Mouse (Mus musculus) CH12.LX (cell line): ENCODE data around the gene Rab11fip3. TPM values are rescaled to one million over a fixed set of nuclear protein-coding genes. Genes with fewer than 3 reads are reported as not detected.

Source experiments
- DNase-seq: peaks from one replicate; pipeline ENCODE4 v3.0.0-alpha.2; 2013; ENCODE audit errors: extremely low read depth
- H3K27ac ChIP-seq: 2 replicates; pipeline ENCODE4 v1.5.1; 2012; ENCODE audit warnings: low read depth, mild to moderate bottlenecking, control low read depth, moderate library complexity; ENCODE audit not compliant: insufficient read depth
- H3K27me3 ChIP-seq: replicated peaks from 2 replicates; pipeline ENCODE3; 2012; ENCODE audit warnings: inconsistent platforms
- H3K36me3 ChIP-seq, 2 experiments: replicated peaks in 1 of 2; 2 replicates each; pipeline versions ENCODE3 to v1.6.1; 2012; ENCODE audit warnings: inconsistent platforms in 1 of 2, low read length in 1 of 2, mild to moderate bottlenecking in 1 of 2, mixed read lengths in 1 of 2, moderate library complexity in 1 of 2; ENCODE audit not compliant: control insufficient read depth in 1 of 2, insufficient read depth in 1 of 2
- H3K4me1 ChIP-seq, 2 experiments: 2 replicates each; pipeline ENCODE4 v1.6.1; 2012; ENCODE audit warnings: inconsistent platforms in 1 of 2, moderate library complexity in 1 of 2; ENCODE audit not compliant: insufficient read depth in 2 of 2, control insufficient read depth in 1 of 2
- H3K4me2 ChIP-seq: 2 replicates; pipeline ENCODE4 v1.6.1; 2012; ENCODE audit warnings: low read depth, mild to moderate bottlenecking, control low read depth; ENCODE audit not compliant: poor library complexity, insufficient read depth, severe bottlenecking
- H3K4me3 ChIP-seq, 3 experiments: fragments of 150-350 bp in 1 of 3; sonication (generic) in 1 of 3; replicated peaks in 1 of 3; 2 replicates each; pipeline versions ENCODE3 to v1.5.1; 2011 to 2012; ENCODE audit warnings: low read depth in 2 of 3, low read length in 2 of 3, mild to moderate bottlenecking in 2 of 3, moderate library complexity in 2 of 3, control low read depth in 1 of 3, improper control_type of control experiment in 1 of 3, inconsistent platforms in 1 of 3, mixed read lengths in 1 of 3; ENCODE audit not compliant: poor library complexity in 1 of 3
- H3K79me2 ChIP-seq: replicated peaks from 2 replicates; pipeline ENCODE4 v1.6.1; 2012; ENCODE audit warnings: mild to moderate bottlenecking, moderate library complexity; ENCODE audit not compliant: control insufficient read depth, poor library complexity, insufficient read depth, severe bottlenecking; ENCODE audit errors: extremely low read depth
- H3K9ac ChIP-seq: 2 replicates; pipeline ENCODE4 v1.6.1; 2012; ENCODE audit warnings: low read depth, mild to moderate bottlenecking, control low read depth, moderate library complexity; ENCODE audit not compliant: insufficient read depth
- H3K9me3 ChIP-seq: replicated peaks from 2 replicates; pipeline ENCODE3; 2012; ENCODE audit warnings: low read length, inconsistent platforms, mixed read lengths
- CHD1 ChIP-seq: IDR thresholded peaks from 2 replicates; pipeline ENCODE4 v1.6.1; 2012; ENCODE audit warnings: low read depth, low read length, improper control_type of control experiment, inconsistent platforms
- CTCF ChIP-seq, 2 experiments: IDR thresholded peaks in 1 of 2; conservative IDR thresholded peaks in 1 of 2; 2 replicates each; pipeline ENCODE4 v1.5.1; 2011 to 2012; ENCODE audit warnings: low read depth in 2 of 2, low read length in 2 of 2, improper control_type of control experiment in 1 of 2, inconsistent platforms in 1 of 2, mild to moderate bottlenecking in 1 of 2, moderate library complexity in 1 of 2
- E2F4 ChIP-seq: IDR thresholded peaks from 2 replicates; pipeline ENCODE4 v1.6.1; 2011; ENCODE audit warnings: low read depth, low read length, improper control_type of control experiment; ENCODE audit not compliant: insufficient replicate concordance
- ELF1 ChIP-seq: IDR thresholded peaks from 2 replicates; pipeline ENCODE4 v1.6.1; 2014; ENCODE audit warnings: low read depth, mild to moderate bottlenecking, inconsistent platforms, low read length, improper control_type of control experiment
- GABPA ChIP-seq: IDR thresholded peaks from 2 replicates; pipeline ENCODE4 v1.6.1; 2012; ENCODE audit warnings: low read depth, low read length, improper control_type of control experiment, inconsistent platforms; ENCODE audit not compliant: insufficient replicate concordance
- HCFC1 ChIP-seq: IDR thresholded peaks from 2 replicates; pipeline ENCODE4 v1.6.1; 2012; ENCODE audit warnings: low read depth, mild to moderate bottlenecking, inconsistent platforms, low read length, improper control_type of control experiment
- IRF4 ChIP-seq: IDR thresholded peaks from 2 replicates; pipeline ENCODE4 v1.6.1; 2014; ENCODE audit warnings: low read depth, mild to moderate bottlenecking, inconsistent platforms, low read length, improper control_type of control experiment
- JUN ChIP-seq: IDR thresholded peaks from 2 replicates; pipeline ENCODE4 v1.6.1; 2011; ENCODE audit warnings: low read depth, mild to moderate bottlenecking, low read length, improper control_type of control experiment, moderate library complexity; ENCODE audit not compliant: insufficient read depth
- MAFK ChIP-seq: IDR thresholded peaks from 2 replicates; pipeline ENCODE4 v1.6.1; 2011; ENCODE audit warnings: low read length, improper control_type of control experiment; ENCODE audit not compliant: insufficient replicate concordance
- MEF2A ChIP-seq: IDR thresholded peaks from 2 replicates; pipeline ENCODE4 v1.6.1; 2014; ENCODE audit warnings: low read depth, mild to moderate bottlenecking, inconsistent platforms, low read length, improper control_type of control experiment, borderline replicate concordance
- PAX5 ChIP-seq: IDR thresholded peaks from 2 replicates; pipeline ENCODE4 v1.6.1; 2012; ENCODE audit warnings: low read length, inconsistent platforms, mixed read lengths
- POLR2A ChIP-seq: IDR thresholded peaks from 2 replicates; pipeline ENCODE4 v1.6.1; 2011; ENCODE audit warnings: low read depth, mild to moderate bottlenecking, improper control_type of control experiment, low read length
- POLR2AphosphoS2 ChIP-seq: IDR thresholded peaks from 2 replicates; pipeline ENCODE4 v1.6.1; 2011; ENCODE audit warnings: low read depth, low read length, improper control_type of control experiment
- RAD21 ChIP-seq: IDR thresholded peaks from 2 replicates; pipeline ENCODE4 v1.6.1; 2011; ENCODE audit warnings: low read depth, mild to moderate bottlenecking, low read length, improper control_type of control experiment, moderate library complexity
- SMC3 ChIP-seq: IDR thresholded peaks from 2 replicates; pipeline ENCODE4 v1.6.1; 2011; ENCODE audit warnings: low read depth, low read length, improper control_type of control experiment
- UBTF ChIP-seq: IDR thresholded peaks from 2 replicates; pipeline ENCODE4 v1.6.1; 2012; ENCODE audit warnings: low read depth, mild to moderate bottlenecking, inconsistent platforms, low read length, improper control_type of control experiment, moderate library complexity
- USF2 ChIP-seq: conservative IDR thresholded peaks from 2 replicates; pipeline ENCODE4 v1.6.1; 2011; ENCODE audit warnings: low read depth, low read length, improper control_type of control experiment
- ZC3H11A ChIP-seq: IDR thresholded peaks from 2 replicates; pipeline ENCODE4 v1.6.1; 2012; ENCODE audit warnings: low read depth, mild to moderate bottlenecking, inconsistent platforms, low read length, improper control_type of control experiment
- ZNF384 ChIP-seq: IDR thresholded peaks from 2 replicates; pipeline ENCODE4 v1.6.1; 2012; ENCODE audit warnings: low read depth, low read length, improper control_type of control experiment, inconsistent platforms
- dilution Hi-C: fragments of 300-500 bp; cut with MboI; formaldehyde crosslinking; loops from 2 replicates; pipeline ENCODE4 v1.14.3; 2020; ENCODE audit warnings: low sequenced_read_pairs; ENCODE audit not compliant: extremely low pct_unique_long_range_greater_than_20kb, extremely low pct_ligation_motif_present
- in situ Hi-C: fragments of 300-500 bp; cut with MboI; formaldehyde crosslinking; loops from 3 replicates; pipeline ENCODE4 v1.14.3; 2019; ENCODE audit warnings: low sequenced_read_pairs, low pct_ligation_motif_present, low pct_unique_long_range_greater_than_20kb, mixed read lengths
- polyA plus RNA-seq: library from polyadenylated mRNA; unstranded; fragments of >175 nt; gene quantifications from 2 replicates; pipeline ENCODE4 v1.2.1, GENCODE M21; 2012; ENCODE audit warnings: low read depth; ENCODE audit not compliant: insufficient read length
- total RNA-seq, 2 experiments: library from RNA; depleted of rRNA; stranded (reverse); fragments of 300-350 nt in 1 of 2; fragments of >200 nt in 1 of 2; gene quantifications; 2 replicates each; pipeline ENCODE4 v1.2.3; 2012 to 2014

Rab11fip3 gene
- total and polyA plus RNA-seq, 3 experiments: 3.5 to 7.6 (median 4.6) TPM

DNA sequence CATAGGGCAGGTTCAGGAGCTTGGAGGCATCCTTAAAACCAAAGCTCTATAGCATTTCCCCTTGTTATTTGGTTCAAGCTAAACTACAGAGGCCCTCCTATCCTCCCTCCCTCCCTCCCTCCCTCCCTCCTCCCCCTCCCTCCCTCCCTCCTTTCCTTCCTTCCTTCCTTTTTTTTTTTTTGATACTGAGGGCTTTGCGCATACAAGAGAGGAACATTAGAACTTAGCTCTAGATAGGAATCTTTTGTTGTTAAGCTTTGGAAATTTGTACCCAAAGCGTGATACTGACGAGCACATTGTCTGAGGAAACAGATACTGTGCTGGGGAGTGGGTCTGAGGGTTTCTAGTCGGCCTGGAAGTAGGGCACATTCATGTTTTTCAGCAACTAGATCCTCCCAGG, 36.3 kb upstream of the Rab11fip3 start:
- in situ Hi-C loops: no loop called here
- H3K27ac ChIP-seq: no peak overlapping the region
- no peak overlapping the region for H3K4me3 ChIP-seq
- H3K4me1 ChIP-seq: peaks cover 0 to 3% of the 10 kb centered on the region in 2 experiments; a peak in 1 of 4 replicates
- H3K27me3 ChIP-seq: peaks cover 24% of the 10 kb centered on the region
- no peaks in the 10 kb centered on the region for H3K9me3 ChIP-seq
- no peak overlapping the region for H3K9ac ChIP-seq
- dilution Hi-C loops: no loop called here
- no peak for TF ChIP-seq RAD21
- TF ChIP-seq ZC3H11A: no peak
- no peak for TF ChIP-seq GABPA
- TF ChIP-seq MAFK: no peak
- H3K36me3 ChIP-seq: no peaks in the 10 kb centered on the region
- DNase-seq: no peak
- no peak overlapping the region for H3K4me2 ChIP-seq
- no peaks in the 10 kb centered on the region for H3K79me2 ChIP-seq

DNA sequence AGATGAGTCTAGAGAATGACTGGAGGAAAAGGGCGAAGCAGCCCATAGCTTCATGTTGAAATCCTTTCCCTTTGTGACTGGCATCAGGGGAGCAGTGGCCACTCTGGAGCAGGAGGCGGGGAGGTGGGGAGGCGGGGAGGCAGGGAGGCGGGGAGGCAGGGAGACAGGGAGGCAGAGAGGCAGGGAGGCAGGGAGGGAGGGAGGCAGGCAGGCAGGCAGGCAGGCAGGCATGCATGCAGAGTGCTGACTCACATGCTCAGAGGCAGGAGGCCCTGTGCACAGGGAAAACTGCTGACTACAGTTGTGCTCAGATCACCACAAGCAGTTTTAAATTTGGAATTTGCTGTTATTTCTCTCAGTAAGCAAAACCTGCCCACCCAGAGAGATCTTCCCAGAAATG, 32.1 kb upstream of the Rab11fip3 start:
- no peaks in the 10 kb centered on the region for H3K9me3 ChIP-seq
- H3K9ac ChIP-seq: no peak overlapping the region
- no peaks in the 10 kb centered on the region for H3K36me3 ChIP-seq
- peaks cover 0 to 3% of the 10 kb centered on the region in 2 experiments; a peak in 1 of 4 replicates for H3K4me1 ChIP-seq
- H3K27me3 ChIP-seq: peaks cover 10% of the 10 kb centered on the region
- H3K4me2 ChIP-seq: no peak overlapping the region
- dilution Hi-C loops: no loop called here
- no peak for DNase-seq
- H3K79me2 ChIP-seq: no peaks in the 10 kb centered on the region
- no peak overlapping the region for H3K27ac ChIP-seq
- in situ Hi-C loops: no loop called here
- H3K4me3 ChIP-seq: no peak overlapping the region
- no peak for TF ChIP-seq ELF1
- TF ChIP-seq POLR2AphosphoS2: no peak
- TF ChIP-seq HCFC1: no peak
- no peak for TF ChIP-seq IRF4

DNA sequence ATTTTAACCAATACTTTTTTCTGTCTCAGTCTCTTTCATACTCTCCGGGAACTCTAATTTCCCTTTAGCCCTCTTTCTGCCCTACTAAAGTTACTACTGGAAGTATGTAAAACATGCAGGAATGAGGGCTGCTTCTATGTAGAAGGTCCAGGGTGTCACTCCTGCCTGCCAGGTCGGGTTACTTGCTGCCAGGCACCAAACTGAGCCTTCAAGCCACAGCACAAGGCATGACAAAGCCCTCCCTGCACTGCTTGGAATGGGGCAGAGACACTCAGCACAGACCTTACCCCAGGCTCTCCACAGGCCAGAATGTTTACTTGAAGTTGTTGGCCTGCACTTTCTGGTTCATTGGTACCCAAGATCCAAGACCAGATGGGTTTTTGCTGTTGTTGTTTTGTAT, 30.8 kb upstream of the Rab11fip3 start:
- no peak overlapping the region for H3K27ac ChIP-seq
- peaks cover 0 to 3% of the 10 kb centered on the region in 2 experiments; a peak in 1 of 4 replicates for H3K4me1 ChIP-seq
- no peak for DNase-seq
- H3K9ac ChIP-seq: no peak overlapping the region
- H3K36me3 ChIP-seq: no peaks in the 10 kb centered on the region
- no peak overlapping the region for H3K4me2 ChIP-seq
- dilution Hi-C loops (no loop called here), in situ Hi-C loops (no loop called here)
- no peaks in the 10 kb centered on the region for H3K9me3 ChIP-seq
- no peak for TF ChIP-seq POLR2A
- no peak for TF ChIP-seq JUN
- TF ChIP-seq ZNF384: no peak
- TF ChIP-seq E2F4: no peak
- TF ChIP-seq GABPA: no peak
- no peak for TF ChIP-seq SMC3
- no peak for TF ChIP-seq CHD1
- TF ChIP-seq USF2: no peak
- TF ChIP-seq CTCF (conservative IDR thresholded peaks at IDR 0.05 in 1 of 2, IDR thresholded peaks at IDR 0.05 in 1 of 2; ENCODE audit: low read depth in 2 of 2, low read length in 2 of 2): no peak
- no peak for TF ChIP-seq IRF4
- no peak for TF ChIP-seq MEF2A
- no peak for TF ChIP-seq PAX5
- TF ChIP-seq UBTF: no peak
- H3K4me3 ChIP-seq: no peak overlapping the region
- no peaks in the 10 kb centered on the region for H3K79me2 ChIP-seq
- H3K27me3 ChIP-seq: peaks cover 5% of the 10 kb centered on the region
